Mouse (Mus musculus) midbrain, embryonic 11.5 days (tissue): ENCODE data around the gene Ldhd. TPM values are rescaled to one million over a fixed set of nuclear protein-coding genes. Genes with fewer than 3 reads are reported as not detected.

Source experiments
- ATAC-seq: fragments of 200-750 bp; cut with Nextera tagmentation; 2 replicates; pipeline ENCODE4 v1.8.0; 2017; ENCODE audit warnings: moderate TSS enrichment, moderate library complexity; ENCODE audit not compliant: low FRiP score
- DNase-seq: peaks from one replicate; pipeline ENCODE4 v3.0.0; 2015; ENCODE audit warnings: low spot score; ENCODE audit errors: missing footprints
- H3K27ac ChIP-seq: fragments of 300-500 bp; sonication (generic); 2 replicates; pipeline ENCODE4 v1.5.1; 2014; ENCODE audit warnings: low read depth, low read length
- H3K27me3 ChIP-seq: fragments of 300-500 bp; sonication (generic); 2 replicates; pipeline ENCODE4 v1.6.1; 2014; ENCODE audit warnings: mild to moderate bottlenecking, low read length, moderate library complexity, mixed read lengths; ENCODE audit not compliant: control insufficient read depth, insufficient read depth
- H3K36me3 ChIP-seq: fragments of 300-500 bp; sonication (generic); 2 replicates; pipeline ENCODE4 v1.6.1; 2014; ENCODE audit warnings: mild to moderate bottlenecking, low read length, moderate library complexity, mixed read lengths; ENCODE audit not compliant: control insufficient read depth, insufficient read depth
- H3K4me1 ChIP-seq: fragments of 300-500 bp; sonication (generic); 2 replicates; pipeline ENCODE4 v1.6.1; 2014; ENCODE audit warnings: low read length; ENCODE audit not compliant: control insufficient read depth, insufficient read depth
- H3K4me2 ChIP-seq: fragments of 300-500 bp; sonication (generic); 2 replicates; pipeline ENCODE4 v1.6.1; 2014; ENCODE audit warnings: mild to moderate bottlenecking, moderate library complexity
- H3K4me3 ChIP-seq: fragments of 300-500 bp; sonication (generic); 2 replicates; pipeline ENCODE4 v1.5.1; 2014; ENCODE audit warnings: low read depth, low read length
- H3K9ac ChIP-seq: fragments of 300-500 bp; sonication (generic); 2 replicates; pipeline ENCODE4 v1.6.1; 2014; ENCODE audit warnings: low read length
- H3K9me3 ChIP-seq: fragments of 300-500 bp; sonication (generic); 2 replicates; pipeline ENCODE4 v1.6.1; 2016; ENCODE audit warnings: low read length; ENCODE audit not compliant: control insufficient read depth
- WGBS: fragments of 180-500 bp; shearing (Covaris S2); extraction: QIAGEN DNeasy Blood & Tissue Kit; methylation state at CpG from one replicate; pipeline ENCODE4 v1.1.7; 2014; 5-methylcytosine and 5-hydroxymethylcytosine counted together
- polyA plus RNA-seq: library from polyadenylated mRNA; unstranded; fragments of >200 nt; fragmentation: Nextera tagmentation; extraction: Ambion mirVana; gene quantifications from 2 replicates; pipeline ENCODE4 v1.2.1, GENCODE M21; 2014

Gene Ldhd
- 0.19 and 0.22 TPM in 2 replicates for polyA plus RNA-seq

- DNase-seq (no peak), ATAC-seq (no peak)
- Histone ChIP-seq H3K4me3 (no peak within 1 kb of the TSS), H3K4me2 (0 out of 2 replicates have a peak within 1 kb of the TSS, but pooled peaks have one; percentile 4), H3K4me1 (no peaks in the 10 kb centered on the region), H3K9ac (no peak within 1 kb of the TSS), H3K27ac (no peak within 1 kb of the TSS), H3K27me3 (no peaks in the 10 kb centered on the region), H3K9me3 (no peaks in the 10 kb centered on the region), H3K36me3 (no peaks in the 10 kb centered on the region)
- WGBS: 36% methylated on average over 13 of the region's 13 CpGs
Observed at GRCm38 (mm10) chr8:111630105-111630521, at the start of gene Ldhd. Gene Ldhd (minus strand): TSS chr8:111630374.

- no peak for ATAC-seq
- Histone ChIP-seq H3K4me3 (no peak overlapping the region), H3K9ac (no peak overlapping the region), H3K27ac (no peak overlapping the region), H3K4me2 (no peak overlapping the region), H3K27me3 (no peaks in the 10 kb centered on the region), H3K4me1 (no peaks in the 10 kb centered on the region), H3K9me3 (no peaks in the 10 kb centered on the region), H3K36me3 (no peaks in the 10 kb centered on the region)
- WGBS: 90% methylated on average over 7 of the region's 7 CpGs
- DNase-seq: no peak
Observed at GRCm38 (mm10) chr8:111678848-111679247, 48.7 kb upstream of the Ldhd start.

- no peaks in the 10 kb centered on the region for H3K36me3 ChIP-seq
- H3K4me3 ChIP-seq: no peak overlapping the region
- ATAC-seq: no peak
- H3K27me3 ChIP-seq: no peaks in the 10 kb centered on the region
- H3K4me1 ChIP-seq: no peaks in the 10 kb centered on the region
- 30% methylated on average over 3 of the region's 3 CpGs for WGBS
- H3K9me3 ChIP-seq: no peaks in the 10 kb centered on the region
- no peak overlapping the region for H3K27ac ChIP-seq
- H3K4me2 ChIP-seq: no peak overlapping the region
- no peak overlapping the region for H3K9ac ChIP-seq
- peak; percentile 95 for DNase-seq
Observed at GRCm38 (mm10) chr8:111678111-111678510, 47.9 kb upstream of the Ldhd start.

- H3K27ac ChIP-seq: no peak overlapping the region
- H3K4me3 ChIP-seq: no peak overlapping the region
- no peaks in the 10 kb centered on the region for H3K4me1 ChIP-seq
- ATAC-seq (no peak), DNase-seq (peak; percentile 75)
- no peak overlapping the region for H3K4me2 ChIP-seq
- H3K36me3 ChIP-seq: 0 out of 2 replicates have a peak, but pooled peaks cover under 1% of the 10 kb centered on the region
- 80% methylated on average over 8 of the region's 8 CpGs for WGBS
- no peaks in the 10 kb centered on the region for H3K9me3 ChIP-seq
- H3K27me3 ChIP-seq: no peaks in the 10 kb centered on the region
- H3K9ac ChIP-seq: no peak overlapping the region
Observed at GRCm38 (mm10) chr8:111676237-111676636, 46.1 kb upstream of the Ldhd start.

- Histone ChIP-seq H3K9me3 (no peaks in the 10 kb centered on the region), H3K27me3 (no peaks in the 10 kb centered on the region), H3K9ac (no peak overlapping the region), H3K4me3 (no peak overlapping the region), H3K36me3 (peaks cover 25% of the 10 kb centered on the region), H3K4me2 (no peak overlapping the region), H3K27ac (no peak overlapping the region), H3K4me1 (no peaks in the 10 kb centered on the region)
- ATAC-seq: no peak
- 91% methylated on average over 2 of the region's 2 CpGs for WGBS
- DNase-seq: peak; percentile 65
Observed at GRCm38 (mm10) chr8:111666751-111667150, 36.6 kb upstream of the Ldhd start.

GRCm38 (mm10) chr8:111662473-111662872 lies 32.3 kb upstream of the Ldhd start:
- H3K27ac ChIP-seq: no peak overlapping the region
- DNase-seq (peak; percentile 91), ATAC-seq (0 out of 2 replicates have a peak, but pooled peaks have one; percentile 40)
- H3K4me1 ChIP-seq: no peaks in the 10 kb centered on the region
- H3K27me3 ChIP-seq: no peaks in the 10 kb centered on the region
- H3K36me3 ChIP-seq: peaks cover under 1% of the 10 kb centered on the region
- H3K9ac ChIP-seq: no peak overlapping the region
- 94% methylated on average over 3 of the region's 3 CpGs for WGBS
- no peaks in the 10 kb centered on the region for H3K9me3 ChIP-seq
- H3K4me2 ChIP-seq: no peak overlapping the region
- H3K4me3 ChIP-seq: no peak overlapping the region

- no peak for DNase-seq
- no peaks in the 10 kb centered on the region for H3K36me3 ChIP-seq
- H3K9me3 ChIP-seq: no peaks in the 10 kb centered on the region
- no peaks in the 10 kb centered on the region for H3K27me3 ChIP-seq
- H3K9ac ChIP-seq: no peak overlapping the region
- H3K4me2 ChIP-seq: no peak overlapping the region
- H3K4me1 ChIP-seq: no peaks in the 10 kb centered on the region
- H3K27ac ChIP-seq: no peak overlapping the region
- WGBS: 91% methylated on average over 6 of the region's 6 CpGs
- no peak overlapping the region for H3K4me3 ChIP-seq
- ATAC-seq: no peak
Observed at GRCm38 (mm10) chr8:111658819-111659423, 28.7 kb upstream of the Ldhd start.

GRCm38 (mm10) chr8:111657312-111657854 lies 27.2 kb upstream of the Ldhd start:
- ATAC-seq: no peak
- H3K36me3 ChIP-seq: no peaks in the 10 kb centered on the region
- no peaks in the 10 kb centered on the region for H3K4me1 ChIP-seq
- 44% methylated on average over 1 of the region's 1 CpGs for WGBS
- H3K9me3 ChIP-seq: no peaks in the 10 kb centered on the region
- no peak overlapping the region for H3K9ac ChIP-seq
- no peak overlapping the region for H3K27ac ChIP-seq
- no peak for DNase-seq
- H3K27me3 ChIP-seq: no peaks in the 10 kb centered on the region
- no peak overlapping the region for H3K4me3 ChIP-seq
- no peak overlapping the region for H3K4me2 ChIP-seq

- H3K9me3 ChIP-seq: no peaks in the 10 kb centered on the region
- no peak for ATAC-seq
- 100% methylated on average over 2 of the region's 2 CpGs for WGBS
- no peak overlapping the region for H3K9ac ChIP-seq
- no peak overlapping the region for H3K27ac ChIP-seq
- H3K4me1 ChIP-seq: no peaks in the 10 kb centered on the region
- DNase-seq: no peak
- H3K36me3 ChIP-seq: no peaks in the 10 kb centered on the region
- H3K4me3 ChIP-seq: no peak overlapping the region
- H3K27me3 ChIP-seq: no peaks in the 10 kb centered on the region
- H3K4me2 ChIP-seq: no peak overlapping the region
Observed at GRCm38 (mm10) chr8:111653524-111653923, 23.4 kb upstream of the Ldhd start.
